Mouse (Mus musculus) liver, adult 2 months (tissue): ENCODE results near the gene Phactr3.

Experiments
- CTCF ChIP-seq: fragments of 200-500 bp; IDR thresholded peaks from 2 replicates; pipeline ENCODE4 v1.5.1; 2011; ENCODE audit warnings: low read depth, low read length, control low read depth
- POLR2A ChIP-seq: fragments of 200-500 bp; IDR thresholded peaks from 2 replicates; pipeline ENCODE4 v1.6.1; 2011; ENCODE audit warnings: low read length, control low read depth; ENCODE audit not compliant: insufficient read depth; ENCODE audit errors: extremely low read depth

- TF ChIP-seq CTCF (no peak), POLR2A (no peak)
Measured at GRCm38 (mm10) chr2:178229231-178229630, 110.5 kb downstream of the Phactr3 start.
